ENCODE assay signal across 18 mouse cellular contexts in genomic region chr3:138077476-138078340, GRCm38 (mm10). TPM values are rescaled to one million over a fixed set of nuclear protein-coding genes. Genes with fewer than 3 reads are reported as not detected.
DNase-seq lines count a peak whose midpoint lies in the region; ATAC-seq and TF ChIP-seq lines count a peak whose summit lies in the region.
"Had no signal": no experiment of that assay in that cellular context is flagged by ENCODE, and none has a peak within 500 bp of the region (broad histone marks: within the 10 kb centered on the region; RNA-seq: fewer than 3 reads in every experiment).

No protein-coding gene starts in this region.

- no peak for DNase-seq in limb, embryonic 11.5 days (ENCODE audit: low spot score)
- DNase-seq in limb, embryonic 10.5 days (ENCODE audit: low spot score) = no peak
- peak; percentile 70 to 84 for DNase-seq in cerebellum, adult 2 months
- no peak for DNase-seq in heart, adult 8-10 months (ENCODE audit: low spot score)
- no peak for DNase-seq in adrenal gland, postnatal 4 days (ENCODE audit: low spot score in 2 of 2)
- DNase-seq in spleen, postnatal 14 days (ENCODE audit: low spot score in 2 of 2) = no peak
- DNase-seq: gastrocnemius, postnatal 36 days; kidney, postnatal 36 days; liver, postnatal 0 days; lung, postnatal 36 days had no signal

- H3K4me2 ChIP-seq in limb, embryonic 11.5 days (ENCODE audit: low read depth, severe bottlenecking) = no peak overlapping the region
- no peak overlapping the region for H3K4me2 ChIP-seq in embryonic facial prominence, embryonic 15.5 days (replicated peaks)
- H3K4me2 ChIP-seq: heart, embryonic 13.5 days; intestine, embryonic 15.5 days; limb, embryonic 13.5 days; midbrain, embryonic 11.5 days had no signal

- H3K27ac ChIP-seq in limb, embryonic 11.5 days (replicated peaks; ENCODE audit: low read depth, low read length) = 0 out of 2 replicates have a peak overlapping the region, but pooled peaks have one; percentile 21
- no peak overlapping the region for H3K27ac ChIP-seq in limb, embryonic 10.5 days
- H3K27ac ChIP-seq in cerebellum, adult 2 months (ENCODE audit: insufficient read depth, low read length) = peak overlapping the region; percentile 8; the same call in 1 of the 2 replicates
- H3K27ac ChIP-seq in embryonic facial prominence, embryonic 15.5 days (replicated peaks) = 0 out of 2 replicates have a peak overlapping the region, but pooled peaks have one; percentile 34
- H3K27ac ChIP-seq: intestine, embryonic 15.5 days had no signal

- H3K4me1 ChIP-seq in limb, embryonic 11.5 days (ENCODE audit: control insufficient read depth, insufficient read depth, low read length) = no peaks in the 10 kb centered on the region
- no peaks in the 10 kb centered on the region; the same call in 1 of the 2 replicates for H3K4me1 ChIP-seq in limb, embryonic 10.5 days
- H3K4me1 ChIP-seq in cerebellum, adult 2 months (ENCODE audit: control insufficient read depth, insufficient read depth, low read length) = no peaks in the 10 kb centered on the region; the same call in none of the 2 replicates
- H3K4me1 ChIP-seq in embryonic facial prominence, embryonic 15.5 days = peaks cover 4% of the 10 kb centered on the region
- H3K4me1 ChIP-seq: intestine, embryonic 15.5 days had no signal

- no peak for TF ChIP-seq POLR2A in cerebellum, adult 2 months (IDR thresholded peaks at IDR 0.05; ENCODE audit: borderline replicate concordance, insufficient read depth, low read length)

- H3K4me3 ChIP-seq in limb, embryonic 11.5 days (ENCODE audit: low read depth, low read length) = no peak overlapping the region
- no peak overlapping the region for H3K4me3 ChIP-seq in limb, embryonic 10.5 days
- H3K4me3 ChIP-seq in cerebellum, adult 2 months (replicated peaks; ENCODE audit: insufficient read depth, low read depth, low read length) = no peak overlapping the region
- H3K4me3 ChIP-seq in embryonic facial prominence, embryonic 15.5 days (replicated peaks) = no peak overlapping the region
- H3K4me3 ChIP-seq: heart, embryonic 13.5 days; intestine, embryonic 15.5 days; limb, embryonic 13.5 days had no signal

- H3K9ac ChIP-seq in limb, embryonic 11.5 days (ENCODE audit: low read length) = no peak overlapping the region
- H3K9ac ChIP-seq in embryonic facial prominence, embryonic 15.5 days = no peak overlapping the region
- H3K9ac ChIP-seq: heart, embryonic 13.5 days; intestine, embryonic 15.5 days; limb, embryonic 13.5 days; liver, postnatal 0 days had no signal

- WGBS in limb, embryonic 11.5 days = 76% methylated on average over 11 of the region's 11 CpGs
- 86% methylated on average over 11 of the region's 11 CpGs for WGBS in limb, embryonic 10.5 days
- WGBS in cerebellum, adult 2 months = 20% methylated on average over 11 of the region's 11 CpGs
- 48% methylated on average over 11 of the region's 11 CpGs for WGBS in embryonic facial prominence, embryonic 15.5 days

- TF ChIP-seq CTCF in cerebellum, adult 2 months (IDR thresholded peaks at IDR 0.05; ENCODE audit: borderline replicate concordance, insufficient read depth, low read depth, low read length) = no peak

- H3K36me3 ChIP-seq in limb, embryonic 11.5 days (ENCODE audit: control insufficient read depth, insufficient read depth, low read length) = no peaks in the 10 kb centered on the region
- no peaks in the 10 kb centered on the region for H3K36me3 ChIP-seq in limb, embryonic 10.5 days
- no peaks in the 10 kb centered on the region for H3K36me3 ChIP-seq in embryonic facial prominence, embryonic 15.5 days
- H3K36me3 ChIP-seq: intestine, embryonic 15.5 days; limb, embryonic 13.5 days had no signal

- H3K27me3 ChIP-seq in limb, embryonic 11.5 days (ENCODE audit: control insufficient read depth, insufficient read depth, low read length) = no peaks in the 10 kb centered on the region
- no peaks in the 10 kb centered on the region for H3K27me3 ChIP-seq in limb, embryonic 10.5 days (ENCODE audit: low read depth, poor library complexity, severe bottlenecking)
- H3K27me3 ChIP-seq in cerebellum, adult 2 months (ENCODE audit: control insufficient read depth, insufficient read depth, low read length) = no peaks in the 10 kb centered on the region
- no peaks in the 10 kb centered on the region for H3K27me3 ChIP-seq in embryonic facial prominence, embryonic 15.5 days
- H3K27me3 ChIP-seq: heart, embryonic 13.5 days; intestine, embryonic 15.5 days; limb, embryonic 13.5 days had no signal

- no peak for ATAC-seq in limb, embryonic 11.5 days (ENCODE audit: insufficient number of reproducible peaks, low FRiP score, low TSS enrichment, low read depth)
- no peak for ATAC-seq in embryonic facial prominence, embryonic 15.5 days (ENCODE audit: insufficient number of reproducible peaks, low FRiP score, low TSS enrichment, low read depth)
- ATAC-seq: CD4-positive, CD25-positive, alpha-beta regulatory T cell, adult 4 months; intestine, embryonic 15.5 days; liver, postnatal 0 days had no signal

- no peaks in the 10 kb centered on the region for H3K9me3 ChIP-seq in limb, embryonic 11.5 days (ENCODE audit: control insufficient read depth, low read length)
- no peaks in the 10 kb centered on the region for H3K9me3 ChIP-seq in limb, embryonic 10.5 days (replicated peaks)
- H3K9me3 ChIP-seq in embryonic facial prominence, embryonic 15.5 days (replicated peaks) = no peaks in the 10 kb centered on the region
- H3K9me3 ChIP-seq: heart, embryonic 13.5 days; intestine, embryonic 15.5 days; limb, embryonic 13.5 days had no signal

RNA-seq across cellular contexts. Expression of gene Gm5105, which starts 10.5 kb away (rescaled TPM):
- not detected in 2 replicates for polyA plus RNA-seq in limb, embryonic 11.5 days (2014; fragmentation: Nextera tagmentation; extraction: Ambion mirVana)
- polyA plus RNA-seq in limb, embryonic 10.5 days (2016; fragmentation: Nextera tagmentation; extraction: Ambion mirVana) = not detected in 2 replicates
- polyA plus RNA-seq in cerebellum, adult 2 months (2012; rRNA removed) = 0.08 and 0.10 TPM in 2 replicates
- polyA plus RNA-seq in embryonic facial prominence, embryonic 15.5 days (2015; fragmentation: Nextera tagmentation; extraction: Ambion mirVana) = 0.17 and 0.35 TPM in 2 replicates
- total RNA-seq in heart, adult 8-10 months (2022) = 1 to 10 TPM in 2 of 4 experiments, under 1 TPM in 2; 0.76 to 1.6 (median 1.1) TPM
- total RNA-seq in adrenal gland, postnatal 4 days (2021) = under 1 TPM in 1 of 2 experiments, not detected in 1; 0.17 TPM
- total RNA-seq: hematopoietic stem cell, adult 5-6 weeks had no signal
- polyA plus RNA-seq: CD4-positive, CD25-positive, alpha-beta regulatory T cell, adult 4 months; liver, postnatal 0 days; midbrain, embryonic 11.5 days; neural tube, embryonic 11.5 days had no signal

RNA-seq across cellular contexts. Expression of gene 1110002E22Rik, which starts 12.9 kb away (rescaled TPM):
- polyA plus RNA-seq in limb, embryonic 11.5 days (2014; fragmentation: Nextera tagmentation; extraction: Ambion mirVana) = 0.16 and 0.18 TPM in 2 replicates
- polyA plus RNA-seq in limb, embryonic 10.5 days (2016; fragmentation: Nextera tagmentation; extraction: Ambion mirVana) = 0.06 and 0.15 TPM in 2 replicates
- 0.05 and 0.07 TPM in 2 replicates for polyA plus RNA-seq in cerebellum, adult 2 months (2012; rRNA removed)
- polyA plus RNA-seq in embryonic facial prominence, embryonic 15.5 days (2015; fragmentation: Nextera tagmentation; extraction: Ambion mirVana) = 1.9 and 2.8 TPM in 2 replicates
- total RNA-seq in heart, adult 8-10 months (2022) = 10 to 100 TPM; 40.6 to 58.5 (median 50.8) TPM
- total RNA-seq in adrenal gland, postnatal 4 days (2021) = 1 to 10 TPM; 1.7 to 2.9 TPM
- polyA plus RNA-seq: CD4-positive, CD25-positive, alpha-beta regulatory T cell, adult 4 months had no signal

Comparison
In these comparisons a context has a peak if more than half of its experiments do, and no peak if none do; other contexts are left out.
1. DNase-seq: peak in cerebellum, adult 2 months (2 of 2); none in limb, embryonic 11.5 days (single experiment), limb, embryonic 10.5 days (single experiment), heart, adult 8-10 months (single experiment), adrenal gland, postnatal 4 days (0 of 2) and spleen, postnatal 14 days (0 of 2).